Mouse (Mus musculus): ENCODE measurements around the gene Map2k7. TPM values are rescaled to one million over a fixed set of nuclear protein-coding genes. Genes with fewer than 3 reads are reported as not detected.

Map2k7 gene
- polyA plus RNA-seq, 1 experiment: 73.2 TPM

DNA sequence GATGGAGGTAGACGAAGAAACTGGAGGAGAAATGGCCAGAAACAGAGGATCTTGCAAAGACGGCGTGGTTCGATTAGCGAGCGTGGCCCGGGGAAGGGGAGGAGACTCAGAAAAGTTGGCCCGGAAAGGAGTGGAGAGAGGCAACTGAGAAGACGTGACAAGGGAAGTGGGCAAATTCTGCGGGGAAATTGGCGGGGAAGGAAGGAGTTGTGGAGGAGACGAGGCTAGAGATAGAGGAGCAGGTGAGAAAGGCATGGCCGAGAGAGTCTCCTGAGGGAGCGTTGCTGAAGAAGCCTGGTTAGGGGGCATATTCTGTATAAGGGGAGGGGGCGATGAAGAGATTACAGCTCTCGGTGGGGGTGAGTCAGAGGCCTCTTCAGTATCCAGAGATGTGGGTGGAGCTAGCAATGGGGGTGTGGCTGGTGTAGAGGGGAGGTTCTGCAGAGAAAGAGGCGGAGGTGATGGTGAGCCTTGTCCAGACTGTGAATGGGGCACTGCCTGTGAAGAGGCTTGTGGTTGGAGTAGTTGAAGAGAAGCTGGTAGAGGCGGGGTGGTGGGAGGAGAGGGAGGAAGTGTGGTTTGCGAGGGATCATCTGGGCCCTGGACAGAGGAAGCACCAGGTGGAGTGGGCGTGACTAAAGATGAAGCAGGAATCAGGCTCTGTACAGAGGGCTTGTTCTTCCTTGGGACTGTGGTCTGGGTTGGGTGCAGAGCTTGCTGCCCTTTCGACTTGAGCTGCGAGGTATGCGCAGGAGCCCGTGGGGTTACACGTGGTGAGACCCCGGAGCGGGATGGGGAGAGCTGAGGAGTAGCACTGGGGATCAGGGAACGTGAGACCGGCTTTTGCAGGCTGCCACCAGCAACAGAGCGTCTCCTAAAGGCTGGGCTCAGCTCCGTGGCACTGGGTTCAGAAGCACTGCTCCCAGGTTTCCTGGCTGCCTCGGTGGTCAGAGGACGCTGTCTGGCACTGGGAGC, 24.2 kb upstream of the Map2k7 start:
- peaks cover 10% of the 10 kb centered on the region; the same call in 1 of the 2 replicates for H3K27me3 ChIP-seq (ENCODE audit: control insufficient read depth, insufficient read depth, low read length)
- peak; percentile 61 for DNase-seq
- H3K4me3 ChIP-seq (ENCODE audit: control insufficient read depth, insufficient read depth, low read length): peak overlapping the region; percentile 43
- H3K27ac ChIP-seq (ENCODE audit: control insufficient read depth, insufficient read depth, low read length): no peak overlapping the region
- 2% methylated on average over 33 of the region's 33 CpGs for WGBS
- H3K4me1 ChIP-seq (replicated peaks; ENCODE audit: control insufficient read depth, insufficient read depth, low read length): peaks cover 31% of the 10 kb centered on the region
- H3K36me3 ChIP-seq (ENCODE audit: control insufficient read depth, insufficient read depth, low read length): no peaks in the 10 kb centered on the region
- TF ChIP-seq CTCF (IDR thresholded peaks at IDR 0.05; ENCODE audit: borderline replicate concordance, control insufficient read depth, extremely low read depth, insufficient read depth, low read length, poor library complexity): no peak
- no peak for TF ChIP-seq POLR2A (IDR thresholded peaks at IDR 0.05; ENCODE audit: control insufficient read depth, extremely low read depth, insufficient read depth, low read length, poor library complexity)

- TF ChIP-seq POLR2A (IDR thresholded peaks at IDR 0.05; ENCODE audit: control insufficient read depth, extremely low read depth, insufficient read depth, low read length, poor library complexity): no peak
- TF ChIP-seq CTCF (IDR thresholded peaks at IDR 0.05; ENCODE audit: borderline replicate concordance, control insufficient read depth, extremely low read depth, insufficient read depth, low read length, poor library complexity): no peak
- Histone ChIP-seq H3K4me1 (replicated peaks; ENCODE audit: control insufficient read depth, insufficient read depth, low read length) (peaks cover 31% of the 10 kb centered on the region), H3K4me3 (ENCODE audit: control insufficient read depth, insufficient read depth, low read length) (no peak overlapping the region), H3K27me3 (ENCODE audit: control insufficient read depth, insufficient read depth, low read length) (peaks cover 10% of the 10 kb centered on the region; the same call in 1 of the 2 replicates), H3K27ac (ENCODE audit: control insufficient read depth, insufficient read depth, low read length) (no peak overlapping the region), H3K36me3 (ENCODE audit: control insufficient read depth, insufficient read depth, low read length) (no peaks in the 10 kb centered on the region)
- WGBS: 48% methylated on average over 18 of the region's 18 CpGs
- DNase-seq: no peak
Measured at GRCm38 (mm10) chr8:4216296-4216695, 22.2 kb upstream of the Map2k7 start.

- DNase-seq: no peak
- TF ChIP-seq CTCF (IDR thresholded peaks at IDR 0.05; ENCODE audit: borderline replicate concordance, control insufficient read depth, extremely low read depth, insufficient read depth, low read length, poor library complexity) (no peak), POLR2A (IDR thresholded peaks at IDR 0.05; ENCODE audit: control insufficient read depth, extremely low read depth, insufficient read depth, low read length, poor library complexity) (no peak)
- no peak within 1 kb of the TSS for H3K27ac ChIP-seq (ENCODE audit: control insufficient read depth, insufficient read depth, low read length)
- peaks cover 31% of the 10 kb centered on the region for H3K4me1 ChIP-seq (replicated peaks; ENCODE audit: control insufficient read depth, insufficient read depth, low read length)
- H3K36me3 ChIP-seq (ENCODE audit: control insufficient read depth, insufficient read depth, low read length): no peaks in the 10 kb centered on the region
- 5% methylated on average over 44 of the region's 44 CpGs for WGBS
- peaks cover 10% of the 10 kb centered on the region; the same call in 1 of the 2 replicates for H3K27me3 ChIP-seq (ENCODE audit: control insufficient read depth, insufficient read depth, low read length)
- peak within 1 kb of the TSS; percentile 12 for H3K4me3 ChIP-seq (ENCODE audit: control insufficient read depth, insufficient read depth, low read length)
Measured at GRCm38 (mm10) chr8:4216791-4217621, 21.5 kb upstream of the Map2k7 start, which contains the start of gene Prr36. Gene Prr36 (minus strand): TSS chr8:4217459.

GRCm38 (mm10) chr8:4219617-4220016, 18.9 kb upstream of the Map2k7 start:
- WGBS: 97% methylated on average over 3 of the region's 3 CpGs
- no peaks in the 10 kb centered on the region for H3K36me3 ChIP-seq (ENCODE audit: control insufficient read depth, insufficient read depth, low read length)
- no peak for DNase-seq
- H3K4me3 ChIP-seq (ENCODE audit: control insufficient read depth, insufficient read depth, low read length): no peak overlapping the region
- H3K4me1 ChIP-seq (replicated peaks; ENCODE audit: control insufficient read depth, insufficient read depth, low read length): peaks cover 10% of the 10 kb centered on the region
- no peak overlapping the region for H3K27ac ChIP-seq (ENCODE audit: control insufficient read depth, insufficient read depth, low read length)
- TF ChIP-seq CTCF (IDR thresholded peaks at IDR 0.05; ENCODE audit: borderline replicate concordance, control insufficient read depth, extremely low read depth, insufficient read depth, low read length, poor library complexity): no peak
- TF ChIP-seq POLR2A (IDR thresholded peaks at IDR 0.05; ENCODE audit: control insufficient read depth, extremely low read depth, insufficient read depth, low read length, poor library complexity): no peak
- H3K27me3 ChIP-seq (ENCODE audit: control insufficient read depth, insufficient read depth, low read length): peaks cover 10% of the 10 kb centered on the region; the same call in 1 of the 2 replicates

DNA sequence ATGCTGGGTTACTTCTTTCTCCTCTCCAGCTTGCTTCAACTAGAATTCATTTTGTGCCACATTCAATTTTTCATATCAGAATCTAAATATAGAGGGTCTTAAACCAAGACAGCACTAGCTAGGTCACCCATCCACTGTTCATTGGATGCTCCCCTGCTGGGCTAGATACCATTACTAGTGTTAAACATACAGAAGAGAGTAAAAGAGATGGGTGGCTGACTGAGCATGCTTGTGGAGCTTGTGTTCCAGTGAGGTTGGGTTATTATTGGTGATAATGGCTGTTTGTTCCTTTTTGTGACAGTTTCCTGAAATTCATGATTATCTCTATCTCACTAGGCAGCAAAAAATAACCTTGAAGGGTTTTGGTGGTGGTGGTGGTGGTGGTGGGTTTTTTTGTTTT, 16.5 kb upstream of the Map2k7 start:
- Histone ChIP-seq H3K27me3 (ENCODE audit: control insufficient read depth, insufficient read depth, low read length) (peaks cover 5% of the 10 kb centered on the region; the same call in 1 of the 2 replicates), H3K4me3 (ENCODE audit: control insufficient read depth, insufficient read depth, low read length) (no peak overlapping the region), H3K27ac (ENCODE audit: control insufficient read depth, insufficient read depth, low read length) (no peak overlapping the region), H3K36me3 (ENCODE audit: control insufficient read depth, insufficient read depth, low read length) (no peaks in the 10 kb centered on the region), H3K4me1 (replicated peaks; ENCODE audit: control insufficient read depth, insufficient read depth, low read length) (peaks cover 2% of the 10 kb centered on the region)
- TF ChIP-seq POLR2A (IDR thresholded peaks at IDR 0.05; ENCODE audit: control insufficient read depth, extremely low read depth, insufficient read depth, low read length, poor library complexity) (no peak), CTCF (IDR thresholded peaks at IDR 0.05; ENCODE audit: borderline replicate concordance, control insufficient read depth, extremely low read depth, insufficient read depth, low read length, poor library complexity) (no peak)
- no peak for DNase-seq

- Histone ChIP-seq H3K4me1 (replicated peaks; ENCODE audit: control insufficient read depth, insufficient read depth, low read length) (no peaks in the 10 kb centered on the region), H3K4me3 (ENCODE audit: control insufficient read depth, insufficient read depth, low read length) (no peak overlapping the region), H3K36me3 (ENCODE audit: control insufficient read depth, insufficient read depth, low read length) (no peaks in the 10 kb centered on the region), H3K27me3 (ENCODE audit: control insufficient read depth, insufficient read depth, low read length) (no peaks in the 10 kb centered on the region; the same call in 1 of the 2 replicates), H3K27ac (ENCODE audit: control insufficient read depth, insufficient read depth, low read length) (no peak overlapping the region)
- TF ChIP-seq CTCF (IDR thresholded peaks at IDR 0.05; ENCODE audit: borderline replicate concordance, control insufficient read depth, extremely low read depth, insufficient read depth, low read length, poor library complexity) (no peak), POLR2A (IDR thresholded peaks at IDR 0.05; ENCODE audit: control insufficient read depth, extremely low read depth, insufficient read depth, low read length, poor library complexity) (no peak)
- no peak for DNase-seq
- WGBS: 65% methylated on average over 4 of the region's 4 CpGs
Measured at GRCm38 (mm10) chr8:4226323-4226722, 12.2 kb upstream of the Map2k7 start.

All from thymus, adult 2 months (tissue).